In genomic region chr3:102723841-102724570, GRCm38 (mm10) we compare ENCODE assay signal across 8 mouse cellular contexts. TPM values are rescaled to one million over a fixed set of nuclear protein-coding genes. Genes with fewer than 3 reads are reported as not detected.
DNase-seq lines count a peak whose midpoint lies in the region; ATAC-seq and TF ChIP-seq lines count a peak whose summit lies in the region.

No protein-coding gene starts in this region.

- H3K4me2 ChIP-seq in heart, postnatal 0 days (ENCODE audit: low read depth, low read length): peak overlapping the region; percentile 58
- H3K4me2 ChIP-seq in limb, embryonic 14.5 days (replicated peaks; ENCODE audit: low read depth, low read length, severe bottlenecking): no peak overlapping the region
- peak overlapping the region; percentile 21 for H3K4me2 ChIP-seq in neural tube, embryonic 15.5 days
- no peak overlapping the region for H3K4me2 ChIP-seq in forebrain, embryonic 13.5 days

- peaks cover 15% of the 10 kb centered on the region for H3K4me1 ChIP-seq in heart, postnatal 0 days (ENCODE audit: control insufficient read depth, insufficient read depth)
- H3K4me1 ChIP-seq in limb, embryonic 14.5 days (ENCODE audit: control insufficient read depth, insufficient read depth, low read length): peaks cover 6% of the 10 kb centered on the region; the same call in 1 of the 2 replicates
- peaks cover 5% of the 10 kb centered on the region for H3K4me1 ChIP-seq in neural tube, embryonic 15.5 days
- no peaks in the 10 kb centered on the region for H3K4me1 ChIP-seq in forebrain, embryonic 13.5 days

- no peaks in the 10 kb centered on the region for H3K36me3 ChIP-seq in heart, postnatal 0 days (replicated peaks; ENCODE audit: control insufficient read depth, insufficient read depth, low read length)
- H3K36me3 ChIP-seq in limb, embryonic 14.5 days (ENCODE audit: control insufficient read depth, insufficient read depth, low read length): no peaks in the 10 kb centered on the region
- no peaks in the 10 kb centered on the region for H3K36me3 ChIP-seq in neural tube, embryonic 15.5 days
- no peaks in the 10 kb centered on the region for H3K36me3 ChIP-seq in forebrain, embryonic 13.5 days (ENCODE audit: poor library complexity, severe bottlenecking)

- no peak for TF ChIP-seq POLR2A in limb, embryonic 14.5 days (IDR thresholded peaks at IDR 0.05; ENCODE audit: borderline replicate concordance, extremely low read depth, insufficient read depth, insufficient read length)

- no peaks in the 10 kb centered on the region for H3K9me3 ChIP-seq in heart, postnatal 0 days (replicated peaks; ENCODE audit: control insufficient read depth, low read length)
- no peaks in the 10 kb centered on the region for H3K9me3 ChIP-seq in limb, embryonic 14.5 days (ENCODE audit: control insufficient read depth, low read length)
- H3K9me3 ChIP-seq in neural tube, embryonic 15.5 days (replicated peaks): no peaks in the 10 kb centered on the region
- H3K9me3 ChIP-seq in forebrain, embryonic 13.5 days (replicated peaks): no peaks in the 10 kb centered on the region

- WGBS in heart, postnatal 0 days: 23% methylated on average over 6 of the region's 6 CpGs
- WGBS in limb, embryonic 14.5 days: 48% methylated on average over 6 of the region's 6 CpGs
- WGBS in neural tube, embryonic 15.5 days: 44% methylated on average over 6 of the region's 6 CpGs
- WGBS in forebrain, embryonic 13.5 days: 71% methylated on average over 6 of the region's 6 CpGs

- H3K27ac ChIP-seq in heart, postnatal 0 days (ENCODE audit: low read depth): peak overlapping the region; percentile 71
- peak overlapping the region; percentile 38; the same call in 1 of the 2 replicates for H3K27ac ChIP-seq in limb, embryonic 14.5 days (replicated peaks; ENCODE audit: low read depth, low read length)
- 0 out of 2 replicates have a peak overlapping the region, but pooled peaks have one; percentile 28 for H3K27ac ChIP-seq in neural tube, embryonic 15.5 days (replicated peaks)
- H3K27ac ChIP-seq in forebrain, embryonic 13.5 days: no peak overlapping the region

- intact Hi-C loops in left cerebral cortex, postnatal 10 days (cut with DNase I): no loop called here

- peak overlapping the region; percentile 52 for H3K9ac ChIP-seq in heart, postnatal 0 days (replicated peaks; ENCODE audit: low read depth, low read length)
- H3K9ac ChIP-seq in limb, embryonic 14.5 days (ENCODE audit: low read depth, low read length, severe bottlenecking): no peak overlapping the region
- no peak overlapping the region for H3K9ac ChIP-seq in neural tube, embryonic 15.5 days (replicated peaks)
- H3K9ac ChIP-seq in forebrain, embryonic 13.5 days: no peak overlapping the region

- TF ChIP-seq CTCF in heart, postnatal 0 days (IDR thresholded peaks at IDR 0.05; ENCODE audit: low read depth): no peak

- peak overlapping the region; percentile 29 for H3K4me3 ChIP-seq in heart, postnatal 0 days (ENCODE audit: low read depth, low read length)
- no peak overlapping the region for H3K4me3 ChIP-seq in limb, embryonic 14.5 days (replicated peaks; ENCODE audit: low read length)
- H3K4me3 ChIP-seq in neural tube, embryonic 15.5 days (replicated peaks): no peak overlapping the region
- no peak overlapping the region for H3K4me3 ChIP-seq in forebrain, embryonic 13.5 days

- no peaks in the 10 kb centered on the region for H3K27me3 ChIP-seq in heart, postnatal 0 days (ENCODE audit: control insufficient read depth, insufficient read depth, low read length)
- no peaks in the 10 kb centered on the region for H3K27me3 ChIP-seq in limb, embryonic 14.5 days (ENCODE audit: control insufficient read depth, insufficient read depth, low read length)
- no peaks in the 10 kb centered on the region for H3K27me3 ChIP-seq in neural tube, embryonic 15.5 days (replicated peaks)
- H3K27me3 ChIP-seq in forebrain, embryonic 13.5 days: no peaks in the 10 kb centered on the region

- TF ChIP-seq EP300 in heart, postnatal 0 days (IDR thresholded peaks at IDR 0.05; ENCODE audit: low read depth): no peak

- peak; percentile 17 to 46 for DNase-seq in left cerebral cortex, postnatal 10 days (ENCODE audit: extremely low spot score in 1 of 2, low spot score in 2 of 2)
- no peak for DNase-seq in left cerebral cortex, adult 8-10 months (ENCODE audit: low spot score in 2 of 2)
- DNase-seq in adrenal gland, postnatal 14 days: peak; percentile 81
- DNase-seq in heart, postnatal 0 days (ENCODE audit: low spot score): peak; percentile 25
- DNase-seq in limb, embryonic 14.5 days (ENCODE audit: low spot score): peak; percentile 34
- no peak for DNase-seq in embryo, embryonic 11 days

- no peak for ATAC-seq in heart, postnatal 0 days (ENCODE audit: insufficient read depth, low read depth)
- no peak for ATAC-seq in limb, embryonic 14.5 days (ENCODE audit: low FRiP score, low read depth)
- ATAC-seq in neural tube, embryonic 15.5 days (ENCODE audit: low FRiP score): no peak
- ATAC-seq in forebrain, embryonic 13.5 days: no peak

RNA-seq across cellular contexts. Expression of gene Tspan2, which starts 10.3 kb away (rescaled TPM):
- 10 to 100 TPM; 47.4 to 51.7 TPM for total RNA-seq in left cerebral cortex, postnatal 10 days (2021)
- total RNA-seq in left cerebral cortex, adult 8-10 months (2022): 10 to 100 TPM; 66.3 to 74.3 (median 70.5) TPM
- 9.6 and 9.8 TPM in 2 replicates for total RNA-seq in adrenal gland, postnatal 14 days (2021)
- total RNA-seq in heart, postnatal 0 days (2014; rRNA removed; ENCODE audit: low replicate concordance): 16.9 and 90.1 TPM in 2 replicates
- 13.2 and 17.1 TPM in 2 replicates for polyA plus RNA-seq in heart, postnatal 0 days (2015; fragmentation: Nextera tagmentation; extraction: Ambion mirVana)
- 6.1 and 6.7 TPM in 2 replicates for polyA plus RNA-seq in limb, embryonic 14.5 days (2012; rRNA removed)
- 7.8 and 8.4 TPM in 2 replicates for polyA plus RNA-seq in limb, embryonic 14.5 days (2014; fragmentation: Nextera tagmentation; extraction: Ambion mirVana)
- polyA plus RNA-seq in neural tube, embryonic 15.5 days (2015; fragmentation: Nextera tagmentation; extraction: Ambion mirVana): 15.9 and 19.8 TPM in 2 replicates
- 5.6 and 5.8 TPM in 2 replicates for polyA plus RNA-seq in forebrain, embryonic 13.5 days (2015; fragmentation: Nextera tagmentation; extraction: Ambion mirVana)

RNA-seq across cellular contexts. Expression of gene Tshb, which starts 58.5 kb away (rescaled TPM):
- not detected for total RNA-seq in left cerebral cortex, postnatal 10 days (2021)
- total RNA-seq in left cerebral cortex, adult 8-10 months (2022): not detected
- total RNA-seq in adrenal gland, postnatal 14 days (2021): not detected in 2 replicates
- total RNA-seq in heart, postnatal 0 days (2014; rRNA removed; ENCODE audit: low replicate concordance): not detected in 2 replicates
- 0.16 TPM in 1 of 2 replicates, not detected in the other for polyA plus RNA-seq in heart, postnatal 0 days (2015; fragmentation: Nextera tagmentation; extraction: Ambion mirVana)
- polyA plus RNA-seq in limb, embryonic 14.5 days (2012; rRNA removed): not detected in 2 replicates
- 0.15 TPM in 1 of 2 replicates, not detected in the other for polyA plus RNA-seq in limb, embryonic 14.5 days (2014; fragmentation: Nextera tagmentation; extraction: Ambion mirVana)
- polyA plus RNA-seq in neural tube, embryonic 15.5 days (2015; fragmentation: Nextera tagmentation; extraction: Ambion mirVana): 0.14 and 0.17 TPM in 2 replicates
- polyA plus RNA-seq in forebrain, embryonic 13.5 days (2015; fragmentation: Nextera tagmentation; extraction: Ambion mirVana): 0.08 and 0.12 TPM in 2 replicates

Comparison
In these comparisons a context has a peak if more than half of its experiments do, and no peak if none do; other contexts are left out.
1. DNase-seq: peak in left cerebral cortex, postnatal 10 days (2 of 2), adrenal gland, postnatal 14 days (single experiment), heart, postnatal 0 days (single experiment) and limb, embryonic 14.5 days (single experiment); none in left cerebral cortex, adult 8-10 months (0 of 2) and embryo, embryonic 11 days (single experiment).
2. H3K4me2 ChIP-seq: peak in heart, postnatal 0 days (single experiment) and neural tube, embryonic 15.5 days (single experiment); none in limb, embryonic 14.5 days (single experiment) and forebrain, embryonic 13.5 days (single experiment).